Mouse (Mus musculus) layer of hippocampus, adult 9-10 months (tissue): ENCODE data around the gene Mettl1.

Experiments used
- DNase-seq: peaks from one replicate; pipeline ENCODE4 v3.0.0; 2022; ENCODE audit warnings: low spot score

The Mettl1 gene

GRCm38 (mm10) chr10:127041274-127041766, at the start of gene Mettl1, which contains the start of gene Eef1akmt3:
Mettl1 (plus strand) TSS chr10:127041414.
Eef1akmt3 (minus strand) TSS chr10:127041513.
- DNase-seq, result no peak

GRCm38 (mm10) chr10:126991676-126992075, 49.5 kb upstream of the Mettl1 start:
- DNase-seq, result no peak

- no peak for DNase-seq
Observed at GRCm38 (mm10) chr10:126993621-126994020, 47.6 kb upstream of the Mettl1 start.

- DNase-seq, result no peak
Observed at GRCm38 (mm10) chr10:126997340-126998113, 43.7 kb upstream of the Mettl1 start.

- no peak for DNase-seq
Observed at GRCm38 (mm10) chr10:127000529-127000928, 40.7 kb upstream of the Mettl1 start, which contains the start of gene Avil. Avil (plus strand) TSS chr10:127000709.

- no peak for DNase-seq
Observed at GRCm38 (mm10) chr10:127001297-127001696, 39.9 kb upstream of the Mettl1 start.

GRCm38 (mm10) chr10:127002056-127002455, 39.2 kb upstream of the Mettl1 start:
- no peak for DNase-seq

- no peak for DNase-seq
Observed at GRCm38 (mm10) chr10:127002765-127003164, 38.4 kb upstream of the Mettl1 start.

- no peak for DNase-seq
Observed at GRCm38 (mm10) chr10:127003334-127003733, 37.9 kb upstream of the Mettl1 start.

GRCm38 (mm10) chr10:127003806-127004205, 37.4 kb upstream of the Mettl1 start:
- DNase-seq, result no peak

GRCm38 (mm10) chr10:127016488-127016887, 24.7 kb upstream of the Mettl1 start:
- no peak for DNase-seq

- DNase-seq, result no peak
Observed at GRCm38 (mm10) chr10:127017071-127017470, 24.1 kb upstream of the Mettl1 start.

GRCm38 (mm10) chr10:127018422-127018821, 22.8 kb upstream of the Mettl1 start:
- no peak for DNase-seq

GRCm38 (mm10) chr10:127030336-127031296, 10.6 kb upstream of the Mettl1 start, which contains the start of gene Tsfm:
Tsfm (minus strand) TSS chr10:127030840.
- DNase-seq, result peak; percentile 55

- no peak for DNase-seq
Observed at GRCm38 (mm10) chr10:127033301-127033741, 7.9 kb upstream of the Mettl1 start.

- no peak for DNase-seq
Observed at GRCm38 (mm10) chr10:127036273-127036672, 4.9 kb upstream of the Mettl1 start.

- DNase-seq, result no peak
Observed at GRCm38 (mm10) chr10:127037641-127038040, 3.6 kb upstream of the Mettl1 start.

GRCm38 (mm10) chr10:127040569-127041214, 522 bp upstream of the Mettl1 start:
- no peak for DNase-seq

GRCm38 (mm10) chr10:127041774-127042338, 642 bp downstream of the Mettl1 start:
- peak; percentile 81 for DNase-seq

- DNase-seq, result no peak
Observed at GRCm38 (mm10) chr10:127042468-127043115, 1.4 kb downstream of the Mettl1 start.

- no peak for DNase-seq
Observed at GRCm38 (mm10) chr10:127043187-127043586, 2.0 kb downstream of the Mettl1 start.
